Mouse (Mus musculus) brain, embryonic 14.5 days (tissue): Measurements from ENCODE around the gene Actl11. TPM values are rescaled to one million over a fixed set of nuclear protein-coding genes. Genes with fewer than 3 reads are reported as not detected.

Experiments used
- DNase-seq: peaks from one replicate; pipeline ENCODE4 v3.0.0-alpha.2; 2011; ENCODE audit warnings: low read depth
- CTCF ChIP-seq: fragments of 200-500 bp; IDR thresholded peaks from 2 replicates; pipeline ENCODE4 v1.5.1; 2012; ENCODE audit warnings: inconsistent platforms, mild to moderate bottlenecking, moderate library complexity, borderline replicate concordance; ENCODE audit not compliant: insufficient read depth, insufficient read length; ENCODE audit errors: extremely low read depth
- POLR2A ChIP-seq: fragments of 200-500 bp; IDR thresholded peaks from 2 replicates; pipeline ENCODE4 v1.6.1; 2012; ENCODE audit warnings: mild to moderate bottlenecking, inconsistent platforms, borderline replicate concordance; ENCODE audit not compliant: poor library complexity, insufficient read depth, insufficient read length, severe bottlenecking; ENCODE audit errors: extremely low read depth
- polyA plus RNA-seq: library from polyadenylated mRNA; depleted of rRNA; stranded (reverse); fragments of >200 nt; gene quantifications from 2 replicates; pipeline ENCODE4 v1.2.3, GENCODE M21; 2012; rRNA removed

Actl11 gene
- polyA plus RNA-seq: not detected in 2 replicates

GRCm38 (mm10) chr9:107928169-107928568 lies at the start of gene Actl11:
Gene Actl11, plus strand, starts transcription at chr9:107928469.
- DNase-seq: no peak
- no peak for TF ChIP-seq POLR2A
- no peak for TF ChIP-seq CTCF

GRCm38 (mm10) chr9:107880411-107880810 lies 47.9 kb upstream of the Actl11 start:
- DNase-seq: no peak

GRCm38 (mm10) chr9:107887804-107888266 lies 40.4 kb upstream of the Actl11 start, which contains the start of gene Mon1a:
Gene Mon1a, plus strand, starts transcription at chr9:107888151.
- peak; percentile 93 for DNase-seq
- TF ChIP-seq POLR2A: peak; percentile 53; the same call in 1 of the 2 replicates
- no peak for TF ChIP-seq CTCF

More at GRCm38 (mm10) chr9:107880411-107880810, 47.9 kb upstream of the Actl11 start:
- TF ChIP-seq CTCF (no peak), POLR2A (no peak)

GRCm38 (mm10) chr9:107888267-107888850 lies 39.9 kb upstream of the Actl11 start:
- peak; percentile 64 for DNase-seq
- TF ChIP-seq POLR2A (no peak), CTCF (peak; percentile 16; the same call in 1 of the 2 replicates)

GRCm38 (mm10) chr9:107890260-107890659 lies 38.0 kb upstream of the Actl11 start:
- DNase-seq: no peak
- TF ChIP-seq CTCF (no peak), POLR2A (no peak)

- no peak for TF ChIP-seq POLR2A
- peak; percentile 38; the same call in 1 of the 2 replicates for TF ChIP-seq CTCF
- no peak for DNase-seq
Measured at GRCm38 (mm10) chr9:107891023-107891422, 37.2 kb upstream of the Actl11 start.

- TF ChIP-seq CTCF: no peak
- TF ChIP-seq POLR2A: no peak
- DNase-seq: no peak
Measured at GRCm38 (mm10) chr9:107898563-107898962, 29.7 kb upstream of the Actl11 start.

- TF ChIP-seq POLR2A: no peak
- no peak for TF ChIP-seq CTCF
- DNase-seq: no peak
Measured at GRCm38 (mm10) chr9:107899855-107900254, 28.4 kb upstream of the Actl11 start.

GRCm38 (mm10) chr9:107900840-107901626 lies 27.2 kb upstream of the Actl11 start:
- TF ChIP-seq CTCF (peak; percentile 79), POLR2A (no peak)

GRCm38 (mm10) chr9:107901627-107901914 lies 26.7 kb upstream of the Actl11 start:
- DNase-seq: no peak
- TF ChIP-seq CTCF: peak; percentile 1; the same call in 1 of the 2 replicates
- no peak for TF ChIP-seq POLR2A

More at GRCm38 (mm10) chr9:107900840-107901626, 27.2 kb upstream of the Actl11 start:
- peak; percentile 88 for DNase-seq

- peak; percentile 94 for TF ChIP-seq CTCF
- TF ChIP-seq POLR2A: no peak
- peak; percentile 89 for DNase-seq
Measured at GRCm38 (mm10) chr9:107904726-107905125, 23.5 kb upstream of the Actl11 start.

GRCm38 (mm10) chr9:107906252-107906966 lies 21.9 kb upstream of the Actl11 start, which contains the start of gene Mst1r:
Gene Mst1r, plus strand, starts transcription at chr9:107906873.
- TF ChIP-seq POLR2A (no peak), CTCF (no peak)
- DNase-seq: peak; percentile 55
